Mouse (Mus musculus): ENCODE results near the gene Synpo2.

GRCm38 (mm10) chr3:123191602-123192001 lies 44.3 kb downstream of the Synpo2 start:
- TF ChIP-seq CTCF (IDR thresholded peaks at IDR 0.05; ENCODE audit: control insufficient read depth, insufficient read depth, insufficient read length) (no peak), MAX (IDR thresholded peaks at IDR 0.05) (no peak), FOSL1 (IDR thresholded peaks at IDR 0.05; ENCODE audit: insufficient read depth, low read length, poor library complexity, severe bottlenecking) (no peak)

All from C2C12 (cell line).